Comparison of ENCODE assay signal across 24 mouse cellular contexts in the genomic region with DNA sequence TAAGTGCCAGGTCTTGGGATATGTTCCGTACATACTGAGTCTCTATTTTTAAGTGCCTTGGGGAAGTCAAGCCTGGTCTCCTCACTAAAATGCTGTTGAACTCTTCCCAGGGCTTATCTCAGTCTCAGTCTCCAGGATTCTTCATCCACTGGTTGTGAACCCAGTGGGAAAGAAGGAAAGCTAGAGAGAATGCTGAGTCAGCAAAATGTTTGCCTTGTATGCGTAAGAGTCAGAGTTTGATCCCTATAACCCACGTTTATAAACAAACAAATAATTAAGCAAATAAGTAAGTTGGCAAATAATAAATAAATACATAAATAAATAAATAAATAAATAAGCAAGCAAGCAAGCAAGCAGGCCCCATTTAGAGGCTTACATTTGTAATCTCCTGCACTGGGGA.
DNase-seq lines count a peak whose midpoint lies in the region; ATAC-seq and TF ChIP-seq lines count a peak whose summit lies in the region.
"Had no signal": no experiment of that assay in that cellular context is flagged by ENCODE, and none has a peak within 500 bp of the region (broad histone marks: within the 10 kb centered on the region; RNA-seq: fewer than 3 reads in every experiment).

No protein-coding gene starts in this region.

- 91% methylated on average over 3 of the region's 3 CpGs for WGBS in midbrain, postnatal 0 days

- H3K36me3 ChIP-seq in CH12.LX (replicated peaks in 1 of 2; ENCODE audit: control insufficient read depth in 1 of 2, insufficient read depth in 1 of 2, low read length in 1 of 2), result no peaks in the 10 kb centered on the region
- H3K36me3 ChIP-seq in MEL (ENCODE audit: control insufficient read depth in 1 of 2, insufficient read depth in 2 of 2, low read length in 2 of 2), result no peaks in the 10 kb centered on the region
- no peaks in the 10 kb centered on the region for H3K36me3 ChIP-seq in midbrain, postnatal 0 days (ENCODE audit: insufficient read depth, low read length)
- H3K36me3 ChIP-seq: embryonic facial prominence, embryonic 13.5 days; embryonic facial prominence, embryonic 15.5 days; forebrain, embryonic 15.5 days; G1E had no signal

- H3K4me3 ChIP-seq in CH12.LX (replicated peaks in 1 of 3; ENCODE audit: low read depth in 2 of 3, low read length in 2 of 3, poor library complexity in 1 of 3) (no peak overlapping the region), MEL (ENCODE audit: control insufficient read depth in 1 of 2, insufficient read depth in 1 of 2, low read depth in 2 of 2, low read length in 2 of 2) (no peak overlapping the region)
- no peak overlapping the region for H3K4me3 ChIP-seq in midbrain, postnatal 0 days (ENCODE audit: low read depth, low read length)
- H3K4me3 ChIP-seq: embryonic facial prominence, embryonic 13.5 days; embryonic facial prominence, embryonic 15.5 days; erythroblast, embryonic 14.5 days; forebrain, embryonic 13.5 days; forebrain, embryonic 15.5 days had no signal

- H3K79me2 ChIP-seq in CH12.LX (replicated peaks; ENCODE audit: control insufficient read depth, extremely low read depth, insufficient read depth, poor library complexity, severe bottlenecking) (no peaks in the 10 kb centered on the region), MEL (ENCODE audit: control insufficient read depth, insufficient read depth, low read length, poor library complexity) (no peaks in the 10 kb centered on the region)

- in situ Hi-C loops in CH12.LX (cut with MboI; ENCODE audit: low pct_ligation_motif_present, low pct_unique_long_range_greater_than_20kb, low sequenced_read_pairs), result no loop called here

- TF ChIP-seq POLR2A in CH12.LX (IDR thresholded peaks at IDR 0.05; ENCODE audit: low read depth, low read length) (no peak), MEL (IDR thresholded peaks at IDR 0.05; ENCODE audit: control insufficient read depth in 1 of 2, insufficient read depth in 1 of 2, low read depth in 1 of 2, low read length in 2 of 2, poor library complexity in 1 of 2) (no peak)

- H3K27me3 ChIP-seq in CH12.LX (replicated peaks) (no peaks in the 10 kb centered on the region), MEL (ENCODE audit: control insufficient read depth in 1 of 2, insufficient read depth in 2 of 2, low read length in 2 of 2) (no peaks in the 10 kb centered on the region)
- H3K27me3 ChIP-seq in midbrain, postnatal 0 days (ENCODE audit: insufficient read depth, low read length), result no peaks in the 10 kb centered on the region
- H3K27me3 ChIP-seq: embryonic facial prominence, embryonic 13.5 days; embryonic facial prominence, embryonic 15.5 days; forebrain, embryonic 13.5 days; forebrain, embryonic 15.5 days had no signal

- intact Hi-C loops in heart, postnatal 36 days (cut with DNase I), result no loop called here

- peaks cover 76% of the 10 kb centered on the region for H3K9me3 ChIP-seq in CH12.LX (replicated peaks; ENCODE audit: low read length)
- no peaks in the 10 kb centered on the region for H3K9me3 ChIP-seq in MEL (replicated peaks; ENCODE audit: insufficient read depth, low read length)
- no peaks in the 10 kb centered on the region for H3K9me3 ChIP-seq in midbrain, postnatal 0 days (ENCODE audit: low read length)
- H3K9me3 ChIP-seq: embryonic facial prominence, embryonic 15.5 days; forebrain, embryonic 13.5 days; forebrain, embryonic 15.5 days had no signal

- TF ChIP-seq EP300 in CH12.LX (IDR thresholded peaks at IDR 0.05; ENCODE audit: low read length) (no peak), MEL (IDR thresholded peaks at IDR 0.05; ENCODE audit: low read depth in 1 of 2, low read length in 2 of 2) (no peak)

- TF ChIP-seq RAD21 in CH12.LX (IDR thresholded peaks at IDR 0.05; ENCODE audit: low read depth, low read length) (no peak), MEL (IDR thresholded peaks at IDR 0.05; ENCODE audit: low read depth, low read length) (no peak)

- no peak overlapping the region for H3K9ac ChIP-seq in CH12.LX (ENCODE audit: insufficient read depth, low read depth)
- no peak overlapping the region for H3K9ac ChIP-seq in MEL (ENCODE audit: control insufficient read depth, low read depth, low read length, poor library complexity, severe bottlenecking)
- H3K9ac ChIP-seq in midbrain, postnatal 0 days (replicated peaks; ENCODE audit: low read length, poor library complexity, severe bottlenecking), result no peak overlapping the region
- H3K9ac ChIP-seq: embryonic facial prominence, embryonic 13.5 days; embryonic facial prominence, embryonic 15.5 days; forebrain, embryonic 13.5 days; forebrain, embryonic 15.5 days; forebrain, postnatal 0 days had no signal

- TF ChIP-seq CTCF in CH12.LX (conservative IDR thresholded peaks at IDR 0.05 in 1 of 2, IDR thresholded peaks at IDR 0.05 in 1 of 2; ENCODE audit: low read depth in 2 of 2, low read length in 2 of 2), result no peak
- no peak for TF ChIP-seq CTCF in MEL (IDR thresholded peaks at IDR 0.05 in 2 of 3, conservative IDR thresholded peaks at IDR 0.05 in 1 of 3; ENCODE audit: control insufficient read depth in 1 of 3, insufficient read depth in 1 of 3, low read depth in 2 of 3, low read length in 3 of 3, poor library complexity in 1 of 3, severe bottlenecking in 1 of 3)
- TF ChIP-seq CTCF in midbrain, postnatal 0 days (IDR thresholded peaks at IDR 0.05), result no peak

- peak; percentile 11 for DNase-seq in heart, adult 11 months
- no peak for DNase-seq in heart, postnatal 36 days
- DNase-seq in CH12.LX (ENCODE audit: extremely low read depth) (no peak), MEL (ENCODE audit: low read depth, low spot score) (no peak)
- no peak for DNase-seq in kidney, adult 9 months
- no peak for DNase-seq in midbrain, postnatal 0 days (ENCODE audit: low spot score)
- DNase-seq: adrenal gland, adult 2 months; adrenal gland, postnatal 10 days; adrenal gland, postnatal 25 days; B cell, adult 2 months; cerebellum, adult 11 months; cerebellum, adult 2 months; cerebellum, adult 9-10 months; cerebellum, postnatal 10 days; cerebellum, postnatal 25 days; embryo, embryonic 11 days had no signal

- ATAC-seq in midbrain, postnatal 0 days (ENCODE audit: low FRiP score), result no peak
- ATAC-seq: CD4-positive, CD25-positive, alpha-beta regulatory T cell, adult 4 months; forebrain, embryonic 13.5 days; forebrain, embryonic 15.5 days; forebrain, postnatal 0 days had no signal

- H3K27ac ChIP-seq in CH12.LX (ENCODE audit: insufficient read depth, low read depth) (no peak overlapping the region), MEL (ENCODE audit: control insufficient read depth, low read depth, low read length) (no peak overlapping the region)
- no peak overlapping the region for H3K27ac ChIP-seq in midbrain, postnatal 0 days (ENCODE audit: low read depth, low read length)
- H3K27ac ChIP-seq: embryonic facial prominence, embryonic 13.5 days; embryonic facial prominence, embryonic 15.5 days; forebrain, embryonic 13.5 days; forebrain, embryonic 15.5 days had no signal

- no peak overlapping the region for H3K4me2 ChIP-seq in CH12.LX (ENCODE audit: insufficient read depth, low read depth, poor library complexity, severe bottlenecking)
- H3K4me2 ChIP-seq in midbrain, postnatal 0 days (ENCODE audit: low read depth, low read length, poor library complexity, severe bottlenecking), result no peak overlapping the region
- H3K4me2 ChIP-seq: embryonic facial prominence, embryonic 13.5 days; embryonic facial prominence, embryonic 15.5 days; forebrain, embryonic 13.5 days; forebrain, embryonic 15.5 days had no signal

- H3K4me1 ChIP-seq in CH12.LX (ENCODE audit: control insufficient read depth in 1 of 2, insufficient read depth in 2 of 2) (no peaks in the 10 kb centered on the region), MEL (ENCODE audit: control insufficient read depth in 1 of 2, insufficient read depth in 2 of 2, low read length in 2 of 2) (no peaks in the 10 kb centered on the region)
- no peaks in the 10 kb centered on the region for H3K4me1 ChIP-seq in midbrain, postnatal 0 days (ENCODE audit: insufficient read depth, low read length)
- H3K4me1 ChIP-seq: embryonic facial prominence, embryonic 13.5 days; embryonic facial prominence, embryonic 15.5 days; forebrain, embryonic 13.5 days; forebrain, embryonic 15.5 days had no signal

- dilution Hi-C loops in CH12.LX (cut with MboI; ENCODE audit: extremely low pct_ligation_motif_present, extremely low pct_unique_long_range_greater_than_20kb, low sequenced_read_pairs), result no loop called here

TF ChIP-seq in CH12.LX, 34 proteins besides CTCF, POLR2A, EP300 and RAD21:
- TF ChIP-seq MAX (IDR thresholded peaks at IDR 0.05; ENCODE audit: low read length), result no peak
- peak; percentile 98 for TF ChIP-seq MAFK (IDR thresholded peaks at IDR 0.05; ENCODE audit: insufficient replicate concordance, low read length)
- TF ChIP-seq PAX5 (IDR thresholded peaks at IDR 0.05; ENCODE audit: low read length), result no peak
- no peak for TF ChIP-seq MXI1 (IDR thresholded peaks at IDR 0.05; ENCODE audit: low read depth, low read length)
- TF ChIP-seq HCFC1 (IDR thresholded peaks at IDR 0.05; ENCODE audit: low read depth, low read length), result no peak

TF ChIP-seq in MEL, 35 proteins besides CTCF, POLR2A, EP300 and RAD21:
- peak; percentile 90 for TF ChIP-seq MAFK (IDR thresholded peaks at IDR 0.05; ENCODE audit: borderline replicate concordance, low read depth, low read length)
- no peak for TF ChIP-seq ZMIZ1 (IDR thresholded peaks at IDR 0.05; ENCODE audit: low read depth, low read length)
